Mouse (Mus musculus): ENCODE data around the gene Tbc1d2.
"Not testable (repeated sequence)": the region's sequence is repeated elsewhere in the genome, so short reads cannot be mapped to it uniquely, and the experiment has no call there.

Gene Tbc1d2

DNA sequence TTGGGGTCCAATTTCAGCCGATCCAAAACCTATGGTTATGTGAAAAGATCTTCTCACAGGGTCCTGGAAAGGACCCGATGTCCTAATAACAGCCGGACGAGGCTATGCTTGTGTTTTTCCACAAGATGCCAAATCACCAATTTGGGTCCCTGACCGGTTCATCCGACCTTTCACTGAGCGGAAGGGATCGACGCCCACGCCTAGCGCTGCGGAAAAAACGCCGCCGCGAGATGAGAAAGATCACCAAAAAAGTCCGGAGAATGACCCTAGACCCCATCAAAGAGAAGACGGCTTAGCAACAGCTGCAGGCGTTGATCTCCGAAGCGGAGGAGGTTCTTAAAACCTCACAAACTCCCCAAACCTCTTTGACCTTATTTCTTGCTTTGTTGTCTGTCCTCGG lies 68.4 kb downstream of the Tbc1d2 start:
- DNase-seq (ENCODE audit: low spot score in 2 of 2): not testable (repeated sequence)

DNA sequence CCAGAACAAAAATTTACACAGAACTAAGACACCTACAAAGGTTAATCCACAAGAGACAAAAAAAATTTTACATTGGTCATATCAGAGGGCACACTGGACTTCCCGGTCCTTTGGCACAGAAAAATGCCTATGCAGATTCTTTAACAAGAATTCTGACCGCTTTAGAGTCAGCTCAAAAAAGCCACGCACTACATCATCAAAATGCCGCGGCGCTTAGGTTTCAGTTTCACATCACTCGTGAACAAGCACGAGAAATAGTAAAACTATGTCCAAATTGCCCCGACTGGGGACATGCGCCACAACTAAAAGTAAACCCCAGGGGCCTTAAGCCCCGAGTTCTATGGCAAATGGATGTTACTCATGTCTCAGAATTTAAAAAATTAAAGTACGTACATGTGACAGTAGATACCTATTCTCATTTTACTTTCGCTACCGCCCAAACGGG lies 69.2 kb downstream of the Tbc1d2 start:
- DNase-seq (ENCODE audit: low spot score in 2 of 2): not testable (repeated sequence)

DNA sequence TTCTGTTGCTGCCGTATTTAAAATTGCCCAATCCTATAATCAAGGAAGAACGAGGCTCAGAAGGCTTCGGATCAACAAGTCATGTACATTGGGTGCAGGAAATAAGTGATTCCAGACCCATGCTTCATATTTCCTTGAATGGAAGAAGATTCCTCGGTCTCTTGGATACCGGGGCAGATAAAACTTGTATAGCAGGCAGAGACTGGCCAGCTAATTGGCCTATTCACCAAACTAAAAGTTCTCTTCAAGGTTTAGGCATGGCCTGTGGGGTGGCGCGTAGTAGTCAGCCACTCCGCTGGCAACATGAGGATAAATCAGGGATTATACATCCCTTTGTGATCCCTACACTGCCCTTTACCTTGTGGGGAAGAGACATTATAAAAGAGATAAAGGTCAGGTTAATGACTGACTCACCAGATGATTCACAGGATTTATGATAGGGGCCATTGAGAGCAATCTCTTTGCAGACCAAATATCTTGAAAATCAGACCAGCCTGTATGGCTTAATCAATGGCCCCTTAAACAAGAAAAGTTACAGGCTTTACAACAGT lies 71.1 kb downstream of the Tbc1d2 start:
- DNase-seq (ENCODE audit: low spot score in 2 of 2): not testable (repeated sequence)

DNA sequence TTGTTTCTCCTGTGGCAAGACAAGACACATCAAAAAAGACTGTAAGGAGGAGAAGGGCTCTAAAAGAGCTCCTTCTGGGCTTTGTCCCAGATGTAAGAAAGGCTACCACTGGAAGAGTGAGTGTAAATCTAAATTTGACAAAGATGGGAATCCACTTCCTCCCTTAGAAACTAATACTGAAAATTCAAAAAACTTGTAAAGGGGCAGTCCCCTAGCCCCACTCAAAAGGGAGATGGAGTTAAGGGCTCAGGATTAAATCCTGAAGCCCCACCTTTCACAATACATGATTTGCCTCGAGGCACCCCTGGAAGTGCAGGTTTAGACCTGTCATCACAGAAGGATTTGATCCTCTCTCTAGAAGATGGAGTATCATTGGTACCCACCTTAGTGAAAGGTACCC lies 71.8 kb downstream of the Tbc1d2 start:
- DNase-seq (ENCODE audit: low spot score in 2 of 2): no peak

DNA sequence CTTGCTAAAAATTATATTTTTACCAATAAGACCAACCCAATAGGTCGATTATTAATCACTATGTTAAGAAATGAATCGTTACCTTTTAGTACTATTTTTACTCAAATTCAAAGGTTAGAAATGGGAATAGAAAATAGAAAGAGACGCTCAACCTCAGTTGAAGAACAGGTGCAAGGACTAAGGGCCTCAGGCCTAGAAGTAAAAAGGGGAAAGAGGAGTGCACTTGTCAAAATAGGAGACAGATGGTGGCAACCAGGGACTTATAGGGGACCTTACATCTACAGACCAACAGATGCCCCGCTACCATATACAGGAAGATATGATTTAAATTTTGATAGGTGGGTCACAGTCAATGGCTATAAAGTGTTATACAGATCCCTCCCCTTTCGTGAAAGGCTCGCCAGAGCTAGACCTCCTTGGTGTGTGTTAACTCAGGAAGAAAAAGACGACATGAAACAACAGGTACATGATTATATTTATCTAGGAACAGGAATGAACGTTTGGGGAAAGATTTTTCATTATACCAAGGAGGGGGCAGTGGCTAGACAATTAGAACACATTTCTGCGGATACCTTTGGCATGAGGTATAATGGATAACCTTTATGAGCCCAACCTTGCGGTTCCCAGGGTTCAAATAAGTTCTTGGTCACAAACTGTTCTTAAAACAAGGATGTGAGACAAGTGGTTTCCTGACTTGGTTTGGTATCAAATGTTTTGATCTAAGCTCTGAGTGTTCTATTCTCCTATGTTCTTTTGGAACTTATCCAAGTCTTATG lies 74.3 kb downstream of the Tbc1d2 start:
- DNase-seq (ENCODE audit: low spot score in 2 of 2): not testable (repeated sequence)

- DNase-seq (ENCODE audit: low spot score in 2 of 2): no peak
These were observed 75.2 kb downstream of the Tbc1d2 start for GRCm38 (mm10) chr4:46574841-46575240.

- DNase-seq (ENCODE audit: low spot score in 2 of 2): no peak
These were observed 75.8 kb downstream of the Tbc1d2 start for GRCm38 (mm10) chr4:46574024-46574753.

DNA sequence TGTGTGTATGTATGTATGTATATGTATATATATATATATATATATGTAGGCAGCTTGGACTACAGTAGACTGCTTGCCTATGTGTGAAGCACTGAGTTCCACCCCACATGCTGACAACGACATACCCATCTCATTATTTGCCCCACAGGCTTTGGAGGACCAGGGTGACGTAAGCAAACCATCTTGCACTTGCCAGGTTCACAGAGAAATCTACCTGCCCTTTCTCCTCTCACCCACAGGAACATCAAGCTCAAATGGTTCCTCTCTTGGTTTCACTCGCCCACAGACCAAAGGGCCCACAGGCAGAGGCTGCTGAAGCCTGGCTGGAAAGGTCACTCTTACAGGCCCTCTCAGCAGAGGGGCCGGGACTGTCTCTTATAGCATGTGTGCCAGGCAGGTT lies 77.4 kb downstream of the Tbc1d2 start:
- no peak for DNase-seq (ENCODE audit: low spot score in 2 of 2)

GRCm38 (mm10) chr4:46571744-46572143 lies 78.3 kb downstream of the Tbc1d2 start:
- no peak for DNase-seq (ENCODE audit: low spot score in 2 of 2)

DNA sequence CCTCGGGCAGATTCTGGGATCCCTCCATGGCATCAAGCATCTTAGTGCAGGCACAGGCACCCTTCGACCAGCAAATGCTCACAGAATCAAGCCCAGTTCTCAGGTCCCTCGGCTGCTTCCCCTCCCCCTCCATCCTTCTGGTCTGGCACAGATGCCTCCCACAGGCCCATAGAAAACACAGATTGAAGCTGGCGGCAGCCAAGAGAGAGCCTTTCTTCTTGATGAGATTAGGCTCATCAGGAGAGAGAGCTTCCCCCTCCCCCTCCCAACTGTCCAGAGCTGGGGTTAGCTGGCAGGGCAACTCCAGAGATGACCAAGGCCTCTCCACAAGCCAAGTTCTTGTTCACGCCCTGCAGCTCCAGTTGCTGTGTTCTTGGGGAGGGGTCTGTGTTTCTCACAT lies 80.3 kb downstream of the Tbc1d2 start:
- peak in 1 of 2 experiments; percentile 25 for DNase-seq (ENCODE audit: low spot score in 2 of 2)

GRCm38 (mm10) chr4:46568169-46568568 lies 81.8 kb downstream of the Tbc1d2 start:
- DNase-seq (ENCODE audit: low spot score in 2 of 2): no peak

GRCm38 (mm10) chr4:46566931-46567671 lies 82.9 kb downstream of the Tbc1d2 start:
- DNase-seq (ENCODE audit: low spot score in 2 of 2): no peak

DNA sequence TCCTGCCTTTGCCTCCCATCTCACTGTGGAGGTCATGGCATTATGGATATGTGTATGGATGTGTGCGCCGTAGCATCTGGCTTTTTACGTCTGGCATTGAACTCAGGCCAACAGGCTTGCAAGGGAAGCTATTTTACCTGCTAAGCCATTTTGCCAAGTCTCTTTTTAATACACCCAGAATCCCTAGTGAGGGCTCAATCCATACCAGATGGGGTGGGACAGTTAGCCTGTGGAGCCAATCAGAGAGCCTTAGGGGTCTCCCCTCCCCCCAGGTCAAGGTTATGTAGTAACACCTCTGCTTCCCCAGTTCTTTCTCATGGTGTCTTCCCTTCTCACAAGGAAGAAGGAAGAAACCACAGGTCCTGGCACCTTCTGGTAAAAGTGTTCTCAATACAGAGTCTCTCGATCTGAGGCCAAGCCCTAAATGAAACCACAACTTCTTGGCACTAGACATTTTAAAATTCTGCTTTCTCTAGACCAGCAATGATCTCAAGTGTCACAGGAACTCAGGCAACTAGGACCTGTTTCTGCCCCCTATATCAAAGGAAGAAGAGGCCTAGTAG lies 84.5 kb downstream of the Tbc1d2 start:
- DNase-seq (ENCODE audit: low spot score in 2 of 2): no peak

GRCm38 (mm10) chr4:46564247-46564646 lies 85.8 kb downstream of the Tbc1d2 start:
- DNase-seq (ENCODE audit: low spot score in 2 of 2): no peak

DNA sequence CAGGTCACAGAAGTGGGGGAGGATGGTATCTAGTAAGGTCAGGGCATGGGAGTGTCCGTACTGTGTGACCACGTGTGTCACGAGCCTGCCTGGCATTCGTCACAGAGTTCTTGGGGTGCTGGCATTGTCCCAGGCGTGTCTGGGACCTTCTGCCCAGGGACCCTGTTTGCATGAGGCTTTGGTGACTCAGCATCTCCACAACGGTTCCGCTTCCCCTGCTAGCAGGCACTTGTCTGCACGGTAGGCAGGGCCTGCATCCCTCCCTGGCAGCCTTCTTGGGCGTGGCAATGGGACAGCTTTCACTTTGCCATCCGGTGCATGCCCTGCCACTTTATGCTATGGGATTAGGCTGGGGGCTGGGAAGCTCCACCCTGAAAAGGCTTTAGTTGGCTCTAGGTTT lies 86.2 kb downstream of the Tbc1d2 start:
- DNase-seq (ENCODE audit: low spot score in 2 of 2): no peak

DNA sequence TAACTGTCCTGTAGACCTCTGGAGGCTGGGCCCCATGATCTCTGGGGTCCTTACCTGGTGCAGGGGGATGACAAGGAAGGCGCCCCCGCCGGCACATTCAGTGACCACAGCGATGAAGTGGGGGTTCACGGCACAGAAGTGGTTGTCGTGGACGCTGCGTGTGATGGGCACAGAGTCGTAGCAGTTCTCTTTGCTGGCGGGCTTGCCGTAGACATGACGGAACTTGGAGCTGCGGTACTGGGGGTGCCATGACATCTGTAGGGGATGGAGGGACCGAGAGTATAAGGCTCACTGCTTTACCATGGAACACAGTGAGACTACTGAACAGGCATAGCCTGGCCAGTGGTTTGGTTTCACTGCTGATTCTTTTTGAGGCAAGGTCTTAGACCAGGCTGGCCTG lies 87.2 kb downstream of the Tbc1d2 start:
- DNase-seq (ENCODE audit: low spot score in 2 of 2): no peak

GRCm38 (mm10) chr4:46562037-46562436 lies 88.0 kb downstream of the Tbc1d2 start:
- no peak for DNase-seq (ENCODE audit: low spot score in 2 of 2)

GRCm38 (mm10) chr4:46560069-46560705 lies 89.8 kb downstream of the Tbc1d2 start:
- DNase-seq (ENCODE audit: low spot score in 2 of 2): no peak

DNA sequence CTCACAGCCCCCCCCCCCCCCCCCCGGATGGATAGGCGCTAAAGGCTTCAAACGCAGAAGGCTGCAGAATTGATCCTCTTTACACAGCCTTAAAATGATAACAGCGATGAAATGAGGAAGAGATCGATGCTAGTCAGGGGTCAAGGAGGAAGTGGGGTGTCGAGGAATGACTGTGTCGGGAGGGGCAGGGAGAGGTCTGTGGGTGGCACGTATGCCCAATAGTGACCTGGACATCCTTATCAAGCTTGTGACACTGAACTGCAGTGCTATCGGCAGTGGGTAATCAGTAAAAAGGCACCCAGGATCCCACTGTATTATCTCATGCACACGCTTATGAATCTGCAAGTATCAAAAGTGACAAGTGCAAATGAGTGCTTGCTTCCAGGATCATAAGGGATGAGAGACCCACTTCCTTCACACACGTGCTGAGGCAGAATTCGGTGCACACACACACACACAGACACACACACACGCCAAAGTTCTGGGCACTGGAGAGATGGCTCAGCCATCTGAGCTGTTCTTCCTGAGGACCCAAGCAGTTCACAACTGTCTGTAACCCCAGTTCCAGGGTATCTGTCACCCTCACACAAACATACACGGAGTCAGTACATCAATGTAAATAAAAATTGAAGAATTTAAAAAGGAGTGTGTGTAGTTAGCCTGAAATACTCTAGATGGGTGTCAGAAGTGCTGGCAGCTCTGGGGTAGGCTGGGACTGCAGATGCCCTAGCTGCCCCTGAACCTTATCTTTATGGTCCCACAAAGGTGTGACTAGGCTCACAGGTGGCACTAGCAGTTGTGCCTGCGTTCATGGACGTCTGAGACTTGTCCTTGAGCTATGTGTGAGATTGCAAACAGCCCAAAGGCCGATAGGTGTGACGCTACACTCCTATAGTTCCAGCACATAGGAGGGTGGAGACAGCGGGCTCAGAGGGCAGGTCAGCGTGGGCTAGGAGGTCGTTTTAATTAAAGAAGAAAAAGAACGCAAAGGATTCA lies 91.0 kb downstream of the Tbc1d2 start:
- DNase-seq (ENCODE audit: low spot score in 2 of 2): no peak

GRCm38 (mm10) chr4:46556933-46557332 lies 93.1 kb downstream of the Tbc1d2 start:
- DNase-seq (ENCODE audit: low spot score in 2 of 2): no peak
